Mouse (Mus musculus) megakaryocyte, embryonic 14.5 days (primary cell): ENCODE data around the gene Slc6a9.

Experiments
- FLI1 ChIP-seq: IDR thresholded peaks from 2 replicates; pipeline ENCODE4 v1.6.1; 2012; ENCODE audit warnings: low read length, inconsistent platforms, mixed read lengths
- GATA1 ChIP-seq: IDR thresholded peaks from 3 replicates; pipeline ENCODE4 v1.6.1; 2012; ENCODE audit warnings: mixed read lengths, low read length, inconsistent platforms, borderline replicate concordance

DNA sequence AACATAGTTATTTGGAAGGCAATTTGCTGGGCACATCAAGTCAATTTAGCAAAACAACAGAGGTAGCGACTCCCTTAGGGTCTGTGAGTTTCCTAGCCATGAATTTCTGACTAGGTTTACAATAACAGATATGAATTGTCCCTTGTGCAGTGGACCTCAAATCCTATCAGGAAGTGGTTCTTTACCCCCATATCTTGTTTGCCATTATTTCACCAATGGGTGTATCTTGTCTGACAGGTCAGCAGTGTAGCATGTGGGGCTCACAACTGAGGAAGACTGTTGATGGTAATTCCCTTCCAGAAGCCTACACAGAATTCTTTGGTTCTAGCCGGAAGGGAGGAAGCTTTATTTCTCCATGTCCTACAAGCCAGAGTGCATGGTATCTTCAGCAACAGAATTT, 87.1 kb downstream of the Slc6a9 start:
- TF ChIP-seq GATA1, result no peak
- no peak for TF ChIP-seq FLI1
